Mouse (Mus musculus) right cerebral cortex, adult 2 months (tissue): ENCODE data around the gene Stim1.
A peak's percentile ranks its signal among the peaks of the same experiment; 100 is the strongest.

Experiments used
- DNase-seq, 2 experiments: peaks; one replicate each; pipeline ENCODE4 v3.0.0; 2021 to 2022; ENCODE audit warnings: low spot score in 2 of 2

The Stim1 gene

DNA sequence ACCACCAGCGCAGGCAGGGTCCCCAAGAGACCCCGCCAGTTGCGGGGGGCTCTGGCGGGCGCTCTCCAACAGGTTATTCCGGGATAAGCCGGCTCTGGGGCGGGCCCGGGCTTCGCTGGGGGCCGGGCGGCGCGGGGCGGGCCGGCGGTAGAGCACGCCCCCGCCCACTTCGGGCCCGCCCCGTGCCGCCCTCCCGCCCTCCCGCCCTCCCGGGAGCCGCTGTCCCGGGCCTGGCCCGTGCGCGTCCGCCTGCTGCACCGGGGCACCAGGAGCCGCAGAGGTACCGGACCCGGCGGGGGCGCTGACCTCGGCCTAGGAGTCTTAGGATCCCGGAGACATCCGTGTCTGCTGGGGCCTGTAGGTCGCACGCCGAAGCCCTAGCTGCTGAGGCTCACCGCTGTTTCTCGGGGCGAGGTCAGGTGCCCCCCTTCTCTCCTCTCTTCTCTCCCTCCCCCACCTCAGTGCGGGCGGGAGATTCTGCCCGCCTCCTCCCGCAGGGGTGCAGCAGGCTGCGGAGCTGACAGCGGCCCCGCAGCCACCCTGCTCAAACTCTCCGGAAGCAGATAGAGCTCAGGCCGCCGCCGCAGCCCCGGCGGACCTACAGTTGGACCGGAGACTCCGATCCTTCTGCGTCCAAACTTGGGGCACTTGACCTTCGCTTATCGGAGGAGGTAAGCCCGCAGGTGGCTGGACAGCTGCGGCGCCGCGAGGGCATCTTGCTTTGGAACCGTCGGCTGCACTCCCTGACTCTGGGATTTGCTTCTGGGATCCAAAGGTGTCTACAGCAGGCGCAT lies at the start of gene Stim1:
Gene Stim1 (plus strand): TSS at position 206 of the 794 bp plus-strand sequence.
- DNase-seq: peak; percentile 36 to 53

DNA sequence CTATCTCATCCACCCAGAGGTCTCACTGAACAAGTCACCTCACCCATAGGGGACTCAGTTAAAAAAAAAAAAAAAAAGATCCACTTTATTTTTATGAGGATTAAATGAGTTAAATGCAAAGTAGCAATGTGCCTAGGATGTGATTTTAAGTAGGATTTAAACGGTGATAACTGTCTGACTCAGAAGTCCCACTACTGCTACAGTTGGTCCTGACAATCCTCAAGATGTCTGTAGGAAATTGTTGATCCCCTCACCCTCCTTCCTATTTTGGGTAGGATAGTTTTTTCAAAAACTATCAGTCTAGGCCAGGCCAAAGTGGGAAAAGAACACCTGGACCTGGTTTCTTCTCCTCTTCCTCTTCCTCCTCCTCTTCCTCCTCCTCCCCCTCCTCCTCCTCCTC lies 45.7 kb upstream of the Stim1 start:
- DNase-seq: no peak

DNA sequence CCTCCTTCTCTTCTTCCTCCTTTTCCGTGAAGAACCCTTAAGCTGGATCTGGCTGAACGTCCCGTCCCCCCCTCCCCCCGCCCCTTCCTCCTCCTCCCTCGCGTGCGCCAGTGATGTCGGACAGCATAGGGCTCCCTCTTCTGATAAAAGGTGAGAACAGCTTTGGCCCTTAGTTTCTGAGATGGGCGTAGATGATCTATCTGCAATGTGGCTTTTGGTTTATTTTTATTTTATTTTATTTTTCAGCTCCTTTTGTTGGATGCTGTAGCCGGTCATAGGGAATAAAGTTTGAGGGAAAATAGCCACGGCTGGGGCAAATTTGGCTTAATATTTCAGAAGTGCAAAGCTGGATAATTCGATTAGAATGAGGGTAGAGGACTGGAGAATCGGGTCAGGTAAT lies 45.3 kb upstream of the Stim1 start:
- DNase-seq: no peak

DNA sequence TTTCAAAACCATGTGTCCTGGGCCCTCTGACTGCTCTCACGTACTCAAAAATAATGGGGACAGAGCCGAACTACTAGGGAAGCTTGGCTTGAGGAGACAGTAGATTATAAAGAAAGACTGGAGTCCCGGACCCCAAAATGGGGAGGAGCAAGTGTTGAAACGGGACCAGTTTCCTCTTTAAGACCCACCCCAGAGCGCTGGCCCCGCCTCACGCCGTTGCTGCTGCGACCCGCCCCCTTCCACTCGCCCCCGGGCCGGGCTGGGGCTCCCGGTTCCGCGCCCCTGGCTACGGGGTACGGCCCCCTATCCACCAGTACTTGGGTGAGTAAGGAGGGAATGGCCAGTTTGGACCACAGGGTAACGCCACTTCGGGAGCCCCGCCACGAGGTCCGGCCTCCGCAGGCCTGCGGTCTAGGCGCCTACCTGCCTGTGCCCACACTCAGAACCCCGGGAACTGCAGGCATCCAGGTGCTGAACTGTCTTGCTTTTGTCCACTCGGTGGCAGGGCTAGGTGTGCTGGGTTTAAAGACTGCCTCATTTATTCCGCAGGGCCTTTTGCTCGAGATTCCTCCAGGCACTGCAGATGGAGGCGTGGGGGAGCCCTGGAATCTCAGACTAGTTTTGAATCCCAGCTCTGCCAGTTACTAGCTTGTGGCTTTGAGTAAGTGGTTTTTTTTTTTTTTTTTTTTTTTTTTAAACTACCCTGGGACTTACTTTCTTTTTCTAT lies 44.6 kb upstream of the Stim1 start:
- peak; percentile 49 to 70 for DNase-seq

DNA sequence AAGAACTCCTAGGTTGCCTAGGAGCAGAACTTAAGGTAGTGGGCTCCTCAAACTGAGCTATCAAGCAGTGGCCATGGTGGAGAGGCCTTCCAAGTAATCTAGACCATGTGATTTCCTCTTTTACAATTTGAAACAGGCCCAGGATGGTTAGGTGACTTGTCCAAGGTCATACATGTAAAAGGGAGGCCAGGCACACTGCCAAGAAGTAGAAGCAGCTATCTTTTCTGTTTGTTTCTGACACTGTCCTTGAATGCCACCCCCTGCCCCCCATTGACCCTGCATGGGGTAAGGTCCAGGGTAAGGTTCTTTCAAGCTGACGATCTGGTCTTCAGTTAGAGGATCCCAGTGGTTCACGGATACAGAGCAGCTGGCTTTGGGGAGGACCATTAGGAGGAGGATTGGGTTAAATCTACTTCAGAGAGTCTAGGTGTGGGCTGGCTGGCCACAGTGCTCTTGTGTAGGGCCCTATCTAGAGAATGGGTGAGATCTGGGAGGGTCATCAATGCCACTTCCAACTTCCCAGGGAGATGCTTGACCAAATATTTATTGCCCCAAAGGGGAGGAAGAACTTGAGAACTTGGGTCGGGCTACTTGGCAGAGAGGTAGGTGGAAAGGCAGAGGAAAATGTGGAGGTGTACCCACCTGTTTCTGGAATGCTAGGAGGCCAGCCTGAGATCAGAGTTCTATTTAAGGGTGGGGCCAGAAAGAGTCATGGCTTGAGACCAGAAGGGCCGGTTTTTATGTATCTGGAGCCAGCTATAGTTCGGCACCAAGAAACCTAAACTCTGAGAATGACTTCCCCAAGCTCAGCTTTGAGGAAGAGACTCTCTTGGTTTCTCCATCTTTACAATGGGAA lies 43.5 kb upstream of the Stim1 start:
- DNase-seq: no peak

DNA sequence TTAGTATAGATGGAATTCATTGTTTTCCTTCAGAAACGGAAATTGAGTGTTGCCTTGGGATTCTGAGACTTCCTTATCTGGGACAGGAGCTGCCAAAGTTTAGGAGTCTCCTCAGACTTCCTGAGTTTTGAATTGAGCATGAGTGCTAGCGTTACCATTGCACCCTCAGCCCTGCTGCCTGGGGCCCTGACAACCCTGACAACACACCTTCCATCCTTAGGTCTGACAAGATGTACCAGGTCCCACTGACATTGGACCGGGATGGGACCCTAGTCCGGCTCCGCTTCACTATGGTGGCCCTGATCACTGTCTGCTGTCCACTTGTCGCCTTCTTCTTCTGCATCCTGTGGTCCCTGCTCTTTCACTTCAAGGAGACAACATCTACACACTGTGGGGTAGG lies 41.6 kb upstream of the Stim1 start:
- DNase-seq: no peak

DNA sequence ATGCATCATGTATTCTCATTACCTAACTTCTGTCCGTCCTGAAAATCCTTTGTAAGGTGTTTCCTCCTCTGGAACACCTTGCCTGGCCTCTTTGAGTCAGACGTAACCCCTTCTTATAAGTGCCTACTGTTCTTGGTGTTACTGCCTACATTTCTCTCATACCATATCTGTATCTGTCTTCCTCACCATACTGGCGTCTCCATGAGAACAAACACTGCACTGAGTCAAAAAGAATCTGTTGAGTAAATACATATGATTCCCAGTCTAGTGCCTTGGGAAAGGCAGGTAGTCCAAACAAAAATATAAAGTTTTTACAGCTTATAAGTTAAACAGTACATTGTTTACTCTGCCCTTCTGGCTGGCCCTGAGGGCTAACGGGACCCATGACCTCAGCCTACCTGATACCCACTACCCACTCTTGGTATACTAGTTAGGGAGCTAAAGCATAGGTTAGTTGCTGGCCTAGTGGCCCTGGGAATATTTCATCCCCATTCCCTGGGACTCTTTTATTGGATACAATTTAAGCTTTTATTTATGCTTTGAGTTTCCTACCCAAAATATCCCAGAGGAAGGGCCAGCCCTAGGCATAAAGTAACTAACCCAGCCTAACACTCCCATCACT lies 39.4 kb upstream of the Stim1 start:
- no peak for DNase-seq

DNA sequence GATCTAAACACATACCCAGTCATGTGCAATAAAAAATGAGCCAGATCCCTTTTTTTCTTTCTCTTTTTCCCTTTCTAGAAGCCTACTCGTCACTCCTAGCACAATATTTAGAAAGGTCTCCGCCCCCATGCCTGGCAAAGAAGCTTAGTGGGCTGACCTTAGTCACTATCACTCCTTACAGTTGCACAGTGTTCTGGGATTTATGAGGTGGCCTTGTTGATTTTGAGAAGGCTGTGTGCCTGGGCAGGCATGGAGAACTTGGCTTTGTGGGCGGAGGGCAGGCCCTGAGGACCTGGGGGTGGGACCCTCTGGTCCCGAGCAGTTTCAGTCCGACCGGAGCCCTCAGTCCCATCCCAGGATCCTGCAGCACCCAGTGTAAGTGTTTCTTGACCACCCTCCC lies 37.8 kb upstream of the Stim1 start:
- no peak for DNase-seq

DNA sequence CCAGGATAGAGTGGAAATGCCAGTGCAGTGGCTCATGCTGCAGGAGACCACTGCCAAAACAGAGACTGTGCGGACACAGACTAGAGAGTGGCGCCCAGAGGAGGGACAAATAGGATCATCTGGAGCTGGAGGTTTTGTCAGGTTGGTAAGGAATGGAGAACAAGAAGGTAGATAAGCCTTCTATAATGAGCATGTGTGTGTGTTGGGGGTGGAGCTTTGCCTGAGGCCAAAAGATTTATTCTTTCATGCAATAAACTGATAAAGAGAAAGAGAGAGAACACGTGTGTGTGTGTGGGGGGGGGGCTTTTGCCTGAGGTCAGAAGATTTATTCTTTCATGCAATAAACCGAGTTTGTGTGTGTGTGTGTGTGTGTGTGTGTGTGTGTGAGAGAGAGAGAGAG lies 34.5 kb upstream of the Stim1 start:
- no peak for DNase-seq

DNA sequence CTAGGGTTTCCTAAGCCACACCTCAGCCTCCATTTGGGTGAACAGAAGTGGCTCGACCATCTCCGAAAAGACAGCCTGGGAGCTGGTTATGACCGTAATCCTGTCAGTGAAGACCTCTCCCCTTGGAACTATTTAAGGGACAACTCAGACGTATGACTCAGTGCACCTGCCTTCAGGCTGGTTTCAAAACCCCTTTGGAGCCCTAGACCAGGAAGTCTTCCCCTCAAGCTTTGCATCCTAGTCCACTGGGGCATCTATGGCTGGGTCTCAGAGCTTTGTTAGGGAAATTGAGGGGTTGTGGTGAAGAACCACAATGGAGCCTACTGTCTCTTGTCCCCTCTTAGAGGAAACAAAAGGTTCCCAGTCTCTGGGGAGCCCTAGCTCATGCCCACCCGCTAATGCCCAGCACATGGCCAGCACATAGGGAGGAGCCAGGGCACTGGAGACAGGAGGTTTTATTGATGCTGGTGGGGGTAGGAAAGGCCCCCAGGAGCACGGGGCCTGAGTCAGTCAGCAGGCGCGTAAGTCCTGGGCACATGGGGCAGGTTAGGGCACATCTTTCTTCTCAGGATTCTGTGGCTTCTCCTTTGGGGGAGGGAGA lies 28.8 kb upstream of the Stim1 start:
- no peak for DNase-seq

DNA sequence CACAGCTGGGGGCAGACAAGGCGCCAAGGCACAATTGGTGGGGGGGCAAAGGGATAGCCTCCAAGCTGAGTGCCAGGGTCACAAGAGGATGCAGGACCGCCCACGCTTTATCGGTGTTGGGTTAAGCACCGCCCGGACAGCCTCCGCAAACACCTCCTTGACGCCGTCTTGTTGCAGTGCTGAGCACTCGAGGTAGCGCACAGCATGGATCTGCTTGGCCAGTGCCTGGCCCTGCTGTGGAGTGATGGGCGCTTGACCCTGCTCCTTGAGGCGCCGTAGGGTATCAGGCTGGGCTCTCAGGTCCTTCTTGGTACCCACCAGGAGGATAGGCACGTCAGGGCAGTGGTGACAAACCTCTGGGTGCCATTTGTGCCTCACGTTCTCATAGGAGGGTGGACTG lies 28.0 kb upstream of the Stim1 start:
- DNase-seq: no peak

DNA sequence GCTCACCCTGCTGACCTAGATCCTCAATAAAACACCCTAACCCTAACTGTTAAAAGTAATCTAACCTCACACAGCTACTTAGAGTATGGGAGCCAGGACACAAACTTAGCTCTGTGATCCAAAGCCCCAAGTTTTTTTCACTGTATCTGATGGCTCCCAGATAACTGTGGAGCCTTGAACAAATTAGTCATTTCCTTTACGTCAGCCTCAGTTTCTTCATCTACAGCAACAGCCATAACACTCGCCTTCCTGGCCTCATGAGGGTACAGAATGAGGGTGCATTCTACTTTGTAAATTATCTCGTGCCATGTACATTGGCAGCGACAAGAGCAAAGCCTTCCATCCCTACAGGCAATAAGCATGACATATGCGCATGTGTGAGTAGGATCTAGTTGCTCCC lies 25.2 kb upstream of the Stim1 start:
- no peak for DNase-seq

DNA sequence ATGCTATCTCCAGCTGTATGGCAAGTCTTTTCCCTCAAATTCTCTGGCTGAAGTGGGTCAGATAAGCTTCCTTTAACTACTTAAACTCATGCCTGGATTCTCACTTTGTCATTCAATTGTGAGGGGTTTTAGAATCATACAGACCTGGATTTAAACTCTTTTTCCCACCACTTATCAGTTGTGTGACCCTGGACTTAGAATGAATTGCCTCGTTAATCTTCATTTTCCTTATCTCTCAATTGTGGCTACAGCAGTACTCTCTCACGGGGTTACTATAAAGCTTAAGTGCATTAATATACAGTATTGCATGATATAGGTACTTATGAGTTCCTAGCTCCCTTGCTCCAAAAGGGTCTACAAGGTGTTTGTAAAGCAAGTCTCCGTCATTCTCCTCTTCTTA lies 24.7 kb upstream of the Stim1 start:
- no peak for DNase-seq

DNA sequence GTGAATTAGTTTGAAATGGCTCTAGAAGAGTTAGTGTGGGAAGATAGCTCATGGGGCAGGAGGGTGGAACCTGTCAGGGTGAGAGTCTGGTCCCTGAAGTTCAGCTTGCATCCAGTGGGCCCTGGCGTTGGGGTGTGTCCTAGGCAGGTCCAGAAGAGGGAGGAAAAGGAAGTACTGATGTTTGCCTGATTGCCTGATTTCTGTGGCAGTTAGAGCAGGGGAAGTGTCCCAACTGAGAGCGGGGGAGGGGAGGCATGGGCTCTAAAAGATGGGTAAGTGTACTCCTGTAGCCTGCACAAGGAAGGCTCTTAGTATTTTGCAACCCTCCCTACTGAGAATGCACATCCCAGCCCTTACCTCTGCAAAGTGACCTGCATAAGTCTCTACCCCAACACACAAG lies 23.7 kb upstream of the Stim1 start:
- no peak for DNase-seq

DNA sequence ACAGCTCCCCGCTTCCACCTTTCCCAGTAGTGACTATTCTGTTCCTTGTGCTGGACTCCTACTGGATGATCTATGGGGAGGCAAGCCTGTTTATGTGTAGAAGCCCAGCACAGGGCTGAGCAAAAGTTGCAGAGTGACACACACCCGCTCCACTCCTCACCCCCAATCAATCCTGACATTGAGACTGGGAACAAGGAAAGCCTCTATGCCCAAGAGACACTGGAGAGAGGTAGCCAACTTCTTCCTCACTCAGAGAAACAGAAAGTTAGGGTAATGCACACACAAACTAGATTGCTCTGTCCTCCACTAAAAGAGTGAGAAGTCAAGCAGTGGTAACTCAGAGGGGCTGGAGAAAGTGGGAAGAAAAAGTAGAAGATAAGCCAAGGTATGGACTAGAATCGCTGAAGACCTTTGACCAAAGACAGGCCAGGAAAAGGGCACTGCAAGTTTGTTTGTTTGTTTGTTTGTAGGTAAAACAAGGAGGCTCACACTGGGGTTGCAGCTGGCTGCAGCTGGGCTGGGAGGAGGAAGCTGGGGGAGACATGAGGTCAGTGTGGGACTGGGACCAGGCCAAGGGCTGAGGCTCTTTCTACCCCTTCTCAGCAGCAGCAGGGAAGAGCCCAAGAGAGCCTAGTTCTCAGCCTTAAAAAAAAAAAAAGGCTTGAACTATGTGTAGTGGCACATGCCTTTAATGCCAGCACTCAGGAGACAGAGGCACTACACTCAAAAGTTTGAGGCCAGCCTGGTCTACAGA lies 22.6 kb upstream of the Stim1 start:
- DNase-seq: no peak

DNA sequence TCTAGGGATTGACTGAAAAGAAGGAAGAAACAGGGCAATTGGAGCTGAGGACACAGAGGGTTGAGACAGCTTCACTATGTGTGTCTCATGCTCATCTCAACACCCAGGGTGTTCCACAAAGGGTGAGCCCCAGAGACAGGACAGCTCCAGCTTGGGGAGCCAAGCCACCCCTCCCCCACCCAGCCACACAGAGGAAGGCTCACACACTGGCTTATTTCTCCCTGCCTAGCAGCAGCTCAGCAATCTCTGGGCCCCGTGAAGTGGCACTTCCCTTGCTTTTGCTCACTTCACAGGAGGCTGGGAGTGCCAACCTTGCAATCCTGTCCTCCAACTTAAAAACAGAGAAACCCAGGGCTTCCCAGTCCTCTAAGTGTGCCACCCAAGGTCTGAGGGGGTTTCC lies 21.8 kb upstream of the Stim1 start:
- DNase-seq: no peak

DNA sequence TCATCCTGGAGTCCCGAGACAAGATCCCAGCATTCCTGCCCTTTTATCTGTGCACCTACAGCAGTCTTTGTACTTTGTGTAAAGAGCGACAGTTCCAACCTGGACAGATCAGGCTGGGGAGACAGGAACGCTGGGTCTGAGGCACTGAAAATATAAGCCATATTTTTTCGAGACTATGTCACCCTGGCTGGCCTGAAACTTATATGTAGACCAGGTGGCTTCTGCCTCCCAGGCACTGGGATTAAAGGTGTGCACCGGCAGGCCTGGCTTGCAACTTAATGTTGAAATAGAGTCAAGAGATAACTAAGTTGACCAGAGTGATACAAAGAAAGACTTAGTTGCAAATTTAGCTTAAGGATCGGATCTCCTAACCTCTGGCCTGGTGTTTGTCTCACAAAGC lies 21.3 kb upstream of the Stim1 start:
- DNase-seq: no peak

DNA sequence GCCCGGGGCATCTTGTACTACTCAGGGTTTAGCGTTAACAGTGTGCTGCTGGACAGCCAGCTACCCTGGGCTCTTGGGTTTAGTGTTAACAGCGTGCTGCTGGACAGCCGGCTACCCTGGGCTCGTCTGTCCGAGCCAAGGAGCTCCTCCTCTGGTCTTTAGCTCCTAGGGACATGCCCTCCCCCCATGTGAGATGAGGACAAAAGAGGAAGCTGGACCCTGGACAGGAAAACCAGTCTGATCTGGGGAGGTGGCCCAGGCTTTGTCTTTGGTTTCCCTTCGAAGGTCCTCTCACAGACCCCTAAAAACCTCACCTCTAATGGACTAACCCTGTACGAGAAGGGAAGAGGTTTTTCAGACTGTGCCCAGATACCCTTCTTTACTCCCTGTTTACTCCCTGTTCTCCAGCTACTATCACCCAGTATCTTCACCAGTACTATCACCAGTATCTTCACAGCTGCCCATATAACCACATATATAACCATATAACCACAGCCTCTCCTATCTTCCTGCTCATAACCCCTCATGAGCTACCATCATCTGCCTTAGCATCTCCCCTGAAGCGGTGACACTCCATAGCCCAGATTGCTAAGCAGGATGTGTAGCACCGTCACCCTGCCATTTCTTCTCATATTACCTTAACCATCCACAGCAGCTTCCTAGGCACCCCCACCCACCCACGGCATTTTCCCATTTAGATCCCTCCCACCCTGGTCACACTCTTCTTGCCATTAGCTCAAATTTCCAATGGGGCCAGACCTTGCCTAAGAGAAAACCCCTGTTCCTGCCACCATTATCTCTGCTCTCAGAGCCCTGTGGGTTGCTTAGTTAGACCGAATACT lies 20.4 kb upstream of the Stim1 start:
- no peak for DNase-seq

DNA sequence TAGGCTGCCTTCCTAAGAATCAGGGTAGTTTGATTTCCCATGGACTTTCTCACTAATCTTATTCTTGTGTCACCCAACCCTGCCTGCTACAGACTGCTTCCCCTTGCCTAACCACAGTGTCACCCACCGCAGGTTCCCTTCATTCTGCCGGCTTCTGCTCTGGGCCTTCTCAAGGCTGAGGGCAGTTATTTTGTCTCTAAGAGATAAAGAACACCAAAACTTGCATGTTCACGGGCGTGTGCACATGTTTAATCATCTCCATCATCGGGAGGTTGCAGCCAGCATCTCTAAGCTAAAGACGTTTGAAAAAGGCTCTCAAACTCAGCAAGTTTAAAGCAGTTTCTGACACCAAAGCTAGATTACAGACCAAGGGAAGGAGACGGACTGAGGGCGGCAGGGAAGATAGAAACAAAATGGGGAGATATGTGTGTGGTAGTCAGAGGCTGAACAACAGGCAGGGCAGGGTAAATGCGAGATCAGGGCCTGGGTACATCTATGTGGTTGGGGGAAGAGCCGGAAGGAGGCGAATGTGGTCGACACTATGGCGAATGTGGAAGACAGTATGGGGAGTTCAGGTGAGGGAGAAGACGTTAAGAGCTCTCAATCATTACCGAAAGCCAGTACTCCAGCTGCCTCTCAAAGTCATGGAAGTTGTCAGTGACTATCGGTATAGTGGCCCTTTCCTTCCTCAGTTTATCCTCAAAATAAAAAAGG lies 18.8 kb upstream of the Stim1 start:
- no peak for DNase-seq
